Mouse (Mus musculus): ENCODE results near the gene Ndufc1. TPM values are rescaled to one million over a fixed set of nuclear protein-coding genes. Genes with fewer than 3 reads are reported as not detected.

Ndufc1 gene
- polyA plus RNA-seq, 1 experiment from 2014 or later: 672 TPM

DNA sequence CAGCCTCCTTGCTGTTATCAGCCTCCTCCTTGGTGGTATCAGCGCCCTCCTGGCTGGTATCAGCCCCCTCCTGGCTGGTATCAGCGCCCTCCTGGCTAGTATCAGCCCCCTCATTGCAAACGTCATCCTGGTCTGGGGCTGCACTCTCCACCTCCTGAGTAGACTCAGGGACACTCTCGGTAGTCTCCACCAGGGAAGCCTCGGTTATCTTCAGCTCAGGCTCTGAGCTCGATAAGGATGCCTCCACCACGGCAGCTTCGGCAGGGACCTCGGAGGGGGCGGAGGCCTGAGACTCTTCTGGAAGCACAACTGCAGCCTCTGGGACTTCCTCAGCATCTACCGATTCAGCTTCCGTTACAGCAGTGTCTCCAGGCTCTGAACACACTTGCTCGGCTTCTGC lies 19.9 kb downstream of the Ndufc1 start:
- Histone ChIP-seq H3K4me3 (ENCODE audit: low read length) (peak overlapping the region; percentile 22), H3K9ac (replicated peaks; ENCODE audit: low read length) (peak overlapping the region; percentile 44)
- ATAC-seq (ENCODE audit: low FRiP score, low TSS enrichment): peak; percentile 70

DNA sequence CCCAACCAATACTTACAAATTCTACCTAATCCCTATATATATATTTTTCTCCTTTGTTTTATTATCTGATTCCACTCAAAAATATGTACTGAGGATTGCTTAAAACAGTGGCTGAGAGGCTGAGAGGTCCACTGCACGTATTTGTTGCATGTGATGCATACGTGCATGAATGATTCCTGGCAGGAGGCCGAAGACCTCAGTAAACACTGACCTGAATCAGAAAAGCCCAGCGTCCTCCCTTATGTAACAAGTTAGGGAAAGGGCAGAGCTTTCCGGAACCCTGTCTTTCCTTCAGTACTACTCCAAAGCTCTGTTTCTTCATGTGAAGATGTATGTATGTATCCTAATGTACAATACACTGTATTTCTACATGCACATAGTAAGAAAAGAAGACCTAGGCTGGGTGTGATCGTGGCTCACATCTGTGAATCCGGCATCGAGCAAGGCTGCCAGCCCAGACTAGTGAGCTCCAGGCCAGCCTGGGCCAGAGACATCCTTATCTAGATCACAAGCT lies 20.9 kb downstream of the Ndufc1 start:
- Histone ChIP-seq H3K27me3 (ENCODE audit: insufficient read depth, low read length) (no peaks in the 10 kb centered on the region), H3K27ac (ENCODE audit: low read length) (no peak overlapping the region), H3K4me1 (ENCODE audit: insufficient read depth, low read length) (peaks cover 11% of the 10 kb centered on the region), H3K9me3 (ENCODE audit: low read length) (peaks cover 3% of the 10 kb centered on the region; the same call in 1 of the 2 replicates), H3K4me3 (ENCODE audit: low read length) (no peak overlapping the region), H3K36me3 (ENCODE audit: insufficient read depth, low read length) (no peaks in the 10 kb centered on the region), H3K9ac (replicated peaks; ENCODE audit: low read length) (no peak overlapping the region), H3K4me2 (replicated peaks; ENCODE audit: low read depth, low read length) (no peak overlapping the region)
- ATAC-seq (ENCODE audit: low FRiP score, low TSS enrichment): no peak
- WGBS: 71% methylated on average over 8 of the region's 8 CpGs

More for the DNA sequence above, 19.9 kb downstream of the Ndufc1 start:
- 2% methylated on average over 13 of the region's 13 CpGs for WGBS
- Histone ChIP-seq H3K9me3 (ENCODE audit: low read length) (peaks cover 2% of the 10 kb centered on the region; the same call in 1 of the 2 replicates), H3K4me2 (replicated peaks; ENCODE audit: low read depth, low read length) (peak overlapping the region; percentile 58), H3K36me3 (ENCODE audit: insufficient read depth, low read length) (no peaks in the 10 kb centered on the region), H3K27me3 (ENCODE audit: insufficient read depth, low read length) (no peaks in the 10 kb centered on the region), H3K27ac (ENCODE audit: low read length) (no peak overlapping the region), H3K4me1 (ENCODE audit: insufficient read depth, low read length) (peaks cover 6% of the 10 kb centered on the region)

DNA sequence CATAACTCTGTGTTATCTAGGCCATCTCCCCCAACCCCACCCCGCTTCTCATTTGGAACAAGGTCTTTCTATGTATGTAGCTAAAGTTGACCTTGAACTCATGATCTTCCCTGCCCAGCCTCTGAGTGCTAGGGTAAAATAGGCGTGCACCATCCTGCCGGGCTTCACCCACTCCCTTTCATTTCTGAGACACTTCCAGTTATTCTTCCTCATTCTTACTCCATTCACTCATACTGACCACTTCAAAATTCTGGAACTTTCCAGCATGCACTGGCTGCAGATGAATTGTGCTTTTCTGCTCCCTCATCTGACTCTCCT lies 21.7 kb downstream of the Ndufc1 start:
- WGBS: 74% methylated on average over 3 of the region's 3 CpGs
- Histone ChIP-seq H3K27me3 (ENCODE audit: insufficient read depth, low read length) (no peaks in the 10 kb centered on the region), H3K36me3 (ENCODE audit: insufficient read depth, low read length) (no peaks in the 10 kb centered on the region), H3K4me2 (replicated peaks; ENCODE audit: low read depth, low read length) (no peak overlapping the region), H3K4me3 (ENCODE audit: low read length) (no peak overlapping the region), H3K9ac (replicated peaks; ENCODE audit: low read length) (no peak overlapping the region), H3K4me1 (ENCODE audit: insufficient read depth, low read length) (peaks cover 11% of the 10 kb centered on the region), H3K9me3 (ENCODE audit: low read length) (peaks cover 3% of the 10 kb centered on the region; the same call in 1 of the 2 replicates), H3K27ac (ENCODE audit: low read length) (no peak overlapping the region)
- no peak for ATAC-seq (ENCODE audit: low FRiP score, low TSS enrichment)

DNA sequence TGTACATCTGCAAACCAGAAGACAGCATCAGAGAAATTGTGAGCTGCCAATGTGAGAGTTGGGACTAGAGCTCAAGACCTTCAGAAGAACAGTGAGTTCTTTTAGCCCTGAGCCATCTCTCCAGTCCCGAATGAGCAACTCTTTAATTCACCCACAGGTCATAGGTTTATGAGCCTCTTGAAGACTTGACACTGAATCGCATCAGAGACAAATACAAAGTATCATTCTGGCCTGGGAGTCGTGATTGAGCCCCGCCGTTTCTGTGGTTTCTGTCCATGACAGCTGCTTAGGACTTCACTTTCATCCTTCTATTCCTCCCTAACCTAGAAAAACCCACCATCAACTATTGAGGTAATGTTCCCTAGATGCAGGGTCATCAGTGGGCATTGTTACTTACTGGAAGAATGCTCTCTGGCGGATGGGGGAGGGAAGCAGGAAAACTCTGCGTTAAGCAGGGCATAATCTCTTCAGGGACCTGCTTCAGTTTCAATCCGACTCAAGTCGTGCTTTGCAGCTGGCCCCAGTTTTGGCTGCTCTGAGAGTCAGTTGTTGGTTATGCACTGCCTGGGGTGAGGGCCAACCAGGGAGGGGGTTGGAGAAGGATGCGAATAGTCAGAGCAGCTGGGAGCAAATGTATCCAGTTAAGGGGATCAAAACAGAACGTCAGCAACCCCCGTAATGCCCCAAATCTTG lies 22.2 kb downstream of the Ndufc1 start:
- Histone ChIP-seq H3K4me2 (replicated peaks; ENCODE audit: low read depth, low read length) (no peak overlapping the region), H3K9me3 (ENCODE audit: low read length) (peaks cover 3% of the 10 kb centered on the region; the same call in 1 of the 2 replicates), H3K27ac (ENCODE audit: low read length) (no peak overlapping the region), H3K27me3 (ENCODE audit: insufficient read depth, low read length) (no peaks in the 10 kb centered on the region), H3K4me1 (ENCODE audit: insufficient read depth, low read length) (peaks cover 11% of the 10 kb centered on the region), H3K36me3 (ENCODE audit: insufficient read depth, low read length) (no peaks in the 10 kb centered on the region), H3K4me3 (ENCODE audit: low read length) (no peak overlapping the region), H3K9ac (replicated peaks; ENCODE audit: low read length) (no peak overlapping the region)
- 35% methylated on average over 12 of the region's 12 CpGs for whole genome bisulfite sequencing
- ATAC-seq (ENCODE audit: low FRiP score, low TSS enrichment): no peak

DNA sequence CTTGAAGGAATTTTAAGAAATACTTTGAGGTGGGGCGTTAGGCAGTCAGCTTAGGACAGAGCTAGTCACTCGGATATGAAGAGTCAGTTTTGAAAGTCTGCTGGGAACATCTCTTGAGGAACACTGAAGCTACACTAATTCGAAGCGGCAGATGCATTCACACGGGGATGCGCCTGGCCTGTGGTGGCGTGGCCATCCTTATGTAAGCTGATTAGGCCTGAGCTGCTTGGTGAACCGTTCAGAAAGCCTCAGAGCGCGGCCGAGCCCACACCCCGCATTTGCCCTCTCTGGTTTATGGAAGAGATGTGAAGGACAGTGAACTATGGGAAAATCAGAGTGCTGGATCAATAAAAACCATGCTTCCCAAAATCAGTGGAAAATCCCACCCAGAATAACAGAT lies 25.4 kb downstream of the Ndufc1 start:
- no peak overlapping the region for H3K4me3 ChIP-seq (ENCODE audit: low read length)
- H3K27me3 ChIP-seq (ENCODE audit: insufficient read depth, low read length): no peaks in the 10 kb centered on the region
- no peak overlapping the region for H3K27ac ChIP-seq (ENCODE audit: low read length)
- no peak overlapping the region for H3K9ac ChIP-seq (replicated peaks; ENCODE audit: low read length)
- no peak overlapping the region for H3K4me2 ChIP-seq (replicated peaks; ENCODE audit: low read depth, low read length)
- no peak for ATAC-seq (ENCODE audit: low FRiP score, low TSS enrichment)
- WGBS: 54% methylated on average over 12 of the region's 12 CpGs
- no peaks in the 10 kb centered on the region for H3K36me3 ChIP-seq (ENCODE audit: insufficient read depth, low read length)
- H3K4me1 ChIP-seq (ENCODE audit: insufficient read depth, low read length): 0 out of 2 replicates have a peak, but pooled peaks cover 5% of the 10 kb centered on the region
- peaks cover 3% of the 10 kb centered on the region; the same call in 1 of the 2 replicates for H3K9me3 ChIP-seq (ENCODE audit: low read length)

DNA sequence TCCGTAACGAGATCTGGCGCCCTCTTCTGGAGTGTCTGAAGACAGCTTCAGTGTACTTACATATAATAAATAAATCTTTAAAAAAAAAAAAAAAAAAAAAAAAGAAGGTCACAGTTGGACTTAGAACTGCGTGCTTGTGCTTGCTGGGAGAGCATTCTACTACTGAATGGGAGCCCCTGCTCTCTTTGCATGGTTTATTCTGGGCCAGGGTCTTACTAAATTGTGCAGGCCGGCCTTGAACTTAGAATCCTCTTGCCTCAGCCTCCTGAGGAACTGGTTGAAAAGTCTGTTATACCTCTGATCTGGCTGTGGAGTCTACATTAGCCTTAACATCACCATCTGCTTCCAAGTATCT lies 28.2 kb downstream of the Ndufc1 start:
- no peak for ATAC-seq (ENCODE audit: low FRiP score, low TSS enrichment)
- Histone ChIP-seq H3K27ac (ENCODE audit: low read length) (no peak overlapping the region), H3K9me3 (ENCODE audit: low read length) (peaks cover 3% of the 10 kb centered on the region; the same call in 1 of the 2 replicates), H3K27me3 (ENCODE audit: insufficient read depth, low read length) (no peaks in the 10 kb centered on the region), H3K4me2 (replicated peaks; ENCODE audit: low read depth, low read length) (no peak overlapping the region), H3K9ac (replicated peaks; ENCODE audit: low read length) (no peak overlapping the region), H3K36me3 (ENCODE audit: insufficient read depth, low read length) (no peaks in the 10 kb centered on the region), H3K4me1 (ENCODE audit: insufficient read depth, low read length) (0 out of 2 replicates have a peak, but pooled peaks cover 5% of the 10 kb centered on the region), H3K4me3 (ENCODE audit: low read length) (no peak overlapping the region)
- WGBS: 73% methylated on average over 2 of the region's 5 CpGs

DNA sequence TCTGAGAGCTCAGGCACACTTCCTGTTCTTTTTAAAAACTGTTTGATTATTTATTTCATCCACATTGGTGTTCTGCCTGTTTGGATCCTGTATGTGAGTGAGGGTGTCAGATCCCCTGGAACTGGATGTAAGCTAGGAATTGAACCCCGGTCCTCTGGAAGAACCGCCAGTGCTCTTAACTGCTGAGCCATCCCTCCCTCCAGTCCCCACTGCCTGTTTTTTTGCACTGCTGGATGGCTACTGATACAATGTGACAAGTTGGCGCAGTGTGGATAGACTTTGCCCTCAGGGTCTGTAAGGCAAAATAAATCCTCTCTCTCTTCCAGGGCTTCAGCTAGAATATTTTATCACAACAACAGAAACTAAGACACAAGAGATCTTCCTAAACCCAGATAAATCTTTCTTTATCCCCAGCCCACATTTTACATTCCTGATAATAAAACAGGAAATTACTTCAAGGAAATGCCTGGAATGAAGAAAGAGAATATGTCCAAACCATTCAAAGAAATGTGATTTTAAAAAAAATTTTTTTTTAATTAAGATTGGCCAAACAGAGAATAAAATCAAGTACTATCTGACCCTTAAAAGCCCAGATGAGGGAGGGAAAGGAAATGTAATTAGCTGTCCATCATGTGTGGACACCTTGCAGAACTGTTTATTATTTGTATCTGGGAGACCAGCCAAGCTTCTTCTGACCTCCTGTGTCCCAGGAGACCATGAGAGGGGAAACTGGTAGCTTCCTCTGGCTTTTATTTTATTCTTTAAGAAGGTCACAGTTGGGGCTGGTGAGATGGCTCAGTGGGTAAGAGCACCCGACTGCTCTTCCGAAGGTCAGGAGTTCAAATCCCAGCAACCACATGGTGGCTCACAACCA lies 28.8 kb downstream of the Ndufc1 start:
- Histone ChIP-seq H3K27me3 (ENCODE audit: insufficient read depth, low read length) (no peaks in the 10 kb centered on the region), H3K4me3 (ENCODE audit: low read length) (no peak overlapping the region), H3K4me2 (replicated peaks; ENCODE audit: low read depth, low read length) (no peak overlapping the region), H3K4me1 (ENCODE audit: insufficient read depth, low read length) (0 out of 2 replicates have a peak, but pooled peaks cover 5% of the 10 kb centered on the region), H3K9me3 (ENCODE audit: low read length) (peaks cover 3% of the 10 kb centered on the region; the same call in 1 of the 2 replicates), H3K36me3 (ENCODE audit: insufficient read depth, low read length) (no peaks in the 10 kb centered on the region), H3K27ac (ENCODE audit: low read length) (peak overlapping the region; percentile 66; the same call in 1 of the 2 replicates), H3K9ac (replicated peaks; ENCODE audit: low read length) (no peak overlapping the region)
- WGBS: 60% methylated on average over 5 of the region's 5 CpGs
- ATAC-seq (ENCODE audit: low FRiP score, low TSS enrichment): peak; percentile 25; the same call in 1 of the 2 replicates

DNA sequence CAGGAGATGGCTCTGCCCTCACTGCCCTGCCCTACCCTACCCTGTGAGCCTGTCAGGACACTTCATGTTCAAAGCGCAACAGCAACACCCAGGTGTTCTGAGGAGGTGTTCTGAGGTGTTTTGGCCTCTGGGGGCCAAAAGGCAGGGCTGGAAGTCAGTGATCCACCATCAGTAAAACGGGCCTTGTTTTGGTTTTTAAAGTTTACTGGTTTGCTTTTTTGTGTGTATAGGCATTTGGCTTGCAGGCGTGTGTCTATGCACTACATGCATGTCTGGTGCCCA lies 30.2 kb downstream of the Ndufc1 start:
- Histone ChIP-seq H3K9ac (replicated peaks; ENCODE audit: low read length) (no peak overlapping the region), H3K36me3 (ENCODE audit: insufficient read depth, low read length) (no peaks in the 10 kb centered on the region), H3K4me3 (ENCODE audit: low read length) (peak overlapping the region; percentile 38; the same call in 1 of the 2 replicates), H3K4me1 (ENCODE audit: insufficient read depth, low read length) (0 out of 2 replicates have a peak, but pooled peaks cover 5% of the 10 kb centered on the region), H3K9me3 (ENCODE audit: low read length) (0 out of 2 replicates have a peak, but pooled peaks cover 2% of the 10 kb centered on the region), H3K27me3 (ENCODE audit: insufficient read depth, low read length) (no peaks in the 10 kb centered on the region), H3K27ac (ENCODE audit: low read length) (no peak overlapping the region), H3K4me2 (replicated peaks; ENCODE audit: low read depth, low read length) (peak overlapping the region; percentile 49)
- no peak for ATAC-seq (ENCODE audit: low FRiP score, low TSS enrichment)
- 67% methylated on average over 3 of the region's 3 CpGs for WGBS

DNA sequence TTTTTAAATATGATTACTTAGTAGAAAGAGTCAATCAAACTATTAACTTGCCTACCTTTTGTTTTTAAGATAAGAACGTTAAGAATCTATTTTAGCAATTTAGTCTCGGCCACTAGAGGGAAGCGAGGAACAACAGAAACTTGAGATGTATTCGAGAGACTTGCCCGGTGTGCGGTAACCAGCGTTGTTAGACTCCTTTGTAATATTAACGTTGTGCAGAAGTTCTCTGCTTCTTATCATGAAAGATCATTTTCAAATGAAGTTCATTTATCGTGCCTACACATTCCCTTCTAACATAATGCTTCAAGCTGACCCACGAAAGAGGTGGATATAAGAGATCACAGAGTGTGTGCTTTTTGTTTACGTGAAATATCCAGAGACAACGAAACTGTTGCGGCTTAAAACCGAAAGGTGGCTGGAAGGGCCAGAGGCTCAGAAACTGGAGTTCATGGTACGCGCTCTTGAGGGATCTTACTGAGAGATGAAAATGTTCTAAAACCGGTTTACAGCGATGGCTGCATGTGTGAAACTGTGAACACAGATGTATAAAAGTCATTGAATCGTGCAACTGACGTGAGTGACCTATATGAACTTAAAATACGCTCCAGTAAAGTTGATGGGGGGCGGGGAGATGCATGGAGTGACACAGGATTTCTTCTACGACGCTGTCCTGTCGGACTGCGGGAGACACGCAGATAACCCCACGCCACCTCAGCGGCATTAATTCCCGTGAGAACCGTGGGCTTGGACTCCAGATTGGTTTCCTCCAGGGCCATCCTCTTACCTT lies 30.7 kb downstream of the Ndufc1 start:
- ATAC-seq (ENCODE audit: low FRiP score, low TSS enrichment): 0 out of 2 replicates have a peak, but pooled peaks have one; percentile 31
- peak overlapping the region; percentile 38 for H3K4me3 ChIP-seq (ENCODE audit: low read length)
- H3K36me3 ChIP-seq (ENCODE audit: insufficient read depth, low read length): no peaks in the 10 kb centered on the region
- H3K27ac ChIP-seq (ENCODE audit: low read length): no peak overlapping the region
- peak overlapping the region; percentile 49 for H3K4me2 ChIP-seq (replicated peaks; ENCODE audit: low read depth, low read length)
- 0 out of 2 replicates have a peak, but pooled peaks cover under 1% of the 10 kb centered on the region for H3K4me1 ChIP-seq (ENCODE audit: insufficient read depth, low read length)
- peak overlapping the region; percentile 34 for H3K9ac ChIP-seq (replicated peaks; ENCODE audit: low read length)
- H3K27me3 ChIP-seq (ENCODE audit: insufficient read depth, low read length): no peaks in the 10 kb centered on the region
- H3K9me3 ChIP-seq (ENCODE audit: low read length): 0 out of 2 replicates have a peak, but pooled peaks cover 2% of the 10 kb centered on the region
- WGBS: 38% methylated on average over 31 of the region's 31 CpGs

Measured in kidney, embryonic 16.5 days (tissue).